Mouse (Mus musculus): ENCODE data around the gene Slc38a4. TPM values are rescaled to one million over a fixed set of nuclear protein-coding genes. Genes with fewer than 3 reads are reported as not detected.

Gene Slc38a4
- polyA plus RNA-seq (2015; fragmentation: Nextera tagmentation; extraction: Ambion mirVana), result 5.1 and 6.2 TPM in 2 replicates

DNA sequence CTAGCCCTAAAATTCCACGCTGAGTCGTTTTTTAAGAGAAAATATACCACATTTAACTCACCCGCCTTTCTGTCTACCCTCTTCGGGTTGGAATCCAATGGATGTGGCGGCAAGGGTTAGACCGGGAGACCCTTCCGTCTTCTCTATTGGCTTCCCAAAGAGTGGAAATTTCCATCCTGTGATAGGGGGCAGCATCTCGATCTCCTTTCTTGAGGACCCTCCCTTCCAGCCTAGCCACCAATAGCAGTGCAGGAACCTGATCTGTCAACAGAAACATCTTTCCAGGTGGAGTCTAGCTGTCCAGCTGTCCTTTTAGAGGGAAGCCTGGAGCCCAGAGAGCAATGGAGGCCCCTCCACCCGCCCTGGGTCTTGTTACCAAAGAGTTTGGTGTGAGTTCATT is at the start of gene Slc38a4:
Gene Slc38a4 (minus strand): TSS at position 163 of the 400 bp plus-strand sequence.
- H3K27ac ChIP-seq, result no peak within 1 kb of the TSS
- H3K4me1 ChIP-seq (replicated peaks), result peaks cover 11% of the 10 kb centered on the region
- H3K4me2 ChIP-seq, result peak within 1 kb of the TSS; percentile 55
- peak within 1 kb of the TSS; percentile 43; the same call in 1 of the 2 replicates for H3K9ac ChIP-seq
- WGBS, result 64% methylated on average over 9 of the region's 9 CpGs
- H3K9me3 ChIP-seq, result peaks cover 9% of the 10 kb centered on the region; the same call in 1 of the 2 replicates
- no peaks in the 10 kb centered on the region for H3K36me3 ChIP-seq
- ATAC-seq (ENCODE audit: low FRiP score), result no peak
- peaks cover 12% of the 10 kb centered on the region; the same call in 1 of the 2 replicates for H3K27me3 ChIP-seq
- H3K4me3 ChIP-seq, result peak within 1 kb of the TSS; percentile 35

DNA sequence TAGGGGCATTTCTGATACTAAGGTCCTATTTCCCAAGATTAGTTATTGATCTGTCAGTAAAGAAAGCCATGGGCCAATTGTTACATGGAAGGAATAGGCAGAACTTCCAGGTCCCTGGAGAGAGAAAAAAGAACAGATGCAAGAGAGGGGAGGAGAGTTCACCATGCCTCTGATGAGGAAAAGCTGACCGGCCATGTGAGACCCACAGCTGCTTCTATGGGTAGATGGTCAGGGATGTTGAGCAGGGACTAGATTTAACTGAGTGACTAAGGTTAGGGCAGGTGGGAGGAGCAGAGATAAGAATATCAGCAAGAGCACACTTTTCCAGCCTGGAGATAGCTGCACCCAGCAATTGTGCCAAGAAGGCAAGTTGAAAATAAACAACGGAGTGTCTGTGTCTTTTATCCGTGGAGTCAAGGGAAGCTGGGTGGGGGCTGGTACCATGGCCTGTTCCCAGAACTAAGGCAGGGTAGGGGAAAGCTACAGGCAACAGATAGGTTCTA is 49.2 kb upstream of the Slc38a4 start:
- Histone ChIP-seq H3K9me3 (no peaks in the 10 kb centered on the region), H3K4me3 (no peak overlapping the region), H3K36me3 (no peaks in the 10 kb centered on the region), H3K4me1 (replicated peaks) (no peaks in the 10 kb centered on the region), H3K27ac (no peak overlapping the region), H3K4me2 (no peak overlapping the region), H3K27me3 (no peaks in the 10 kb centered on the region), H3K9ac (no peak overlapping the region)
- WGBS, result 83% methylated on average over 3 of the region's 3 CpGs
- ATAC-seq (ENCODE audit: low FRiP score), result no peak

DNA sequence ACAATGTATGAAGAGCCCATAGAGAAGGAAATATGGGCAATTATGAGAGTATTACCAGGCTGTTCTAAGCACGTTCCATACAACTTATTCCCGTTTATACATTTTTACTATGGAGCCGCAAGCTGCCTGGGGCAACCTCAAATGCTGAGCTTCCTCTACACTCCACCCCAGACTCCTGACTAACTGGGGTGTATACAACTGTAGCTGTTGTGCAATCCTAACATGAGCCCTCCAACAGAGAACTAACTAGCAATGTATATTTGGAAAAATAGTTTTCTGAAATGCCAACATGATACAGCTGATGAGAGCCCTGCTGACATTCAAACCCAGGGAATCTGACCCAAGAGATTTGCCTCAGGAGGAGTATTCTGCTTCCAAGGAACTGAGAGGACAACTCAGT is 48.3 kb upstream of the Slc38a4 start:
- no peak overlapping the region for H3K27ac ChIP-seq
- WGBS, result 88% methylated on average over 3 of the region's 3 CpGs
- H3K9ac ChIP-seq, result no peak overlapping the region
- no peaks in the 10 kb centered on the region for H3K9me3 ChIP-seq
- no peaks in the 10 kb centered on the region for H3K27me3 ChIP-seq
- H3K4me1 ChIP-seq (replicated peaks), result no peaks in the 10 kb centered on the region
- no peaks in the 10 kb centered on the region for H3K36me3 ChIP-seq
- ATAC-seq (ENCODE audit: low FRiP score), result no peak
- H3K4me3 ChIP-seq, result no peak overlapping the region
- H3K4me2 ChIP-seq, result no peak overlapping the region

DNA sequence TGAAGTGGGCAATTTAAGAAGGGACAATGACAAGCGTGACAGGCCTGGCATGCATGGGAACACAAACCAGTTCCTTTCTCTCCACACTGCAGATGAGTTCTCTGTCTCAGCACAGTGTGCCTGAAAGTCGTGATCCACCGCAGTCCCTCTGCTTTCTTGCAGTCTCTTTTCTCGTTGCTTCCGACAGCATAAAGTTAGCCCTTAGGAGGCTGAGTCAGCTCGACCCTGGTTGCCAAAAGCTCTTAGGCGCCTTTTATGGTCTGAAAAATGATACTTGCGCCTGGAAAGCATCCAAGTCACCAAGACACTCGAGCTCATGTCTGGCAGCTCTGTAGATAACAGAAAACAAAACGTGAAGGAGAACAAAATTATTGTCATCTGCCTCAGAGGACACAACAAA is 47.1 kb upstream of the Slc38a4 start:
- no peak for ATAC-seq (ENCODE audit: low FRiP score)
- H3K4me2 ChIP-seq, result no peak overlapping the region
- no peak overlapping the region for H3K4me3 ChIP-seq
- no peak overlapping the region for H3K9ac ChIP-seq
- no peaks in the 10 kb centered on the region for H3K4me1 ChIP-seq (replicated peaks)
- 74% methylated on average over 10 of the region's 10 CpGs for WGBS
- no peaks in the 10 kb centered on the region for H3K27me3 ChIP-seq
- no peaks in the 10 kb centered on the region for H3K9me3 ChIP-seq
- H3K36me3 ChIP-seq, result no peaks in the 10 kb centered on the region
- no peak overlapping the region for H3K27ac ChIP-seq

DNA sequence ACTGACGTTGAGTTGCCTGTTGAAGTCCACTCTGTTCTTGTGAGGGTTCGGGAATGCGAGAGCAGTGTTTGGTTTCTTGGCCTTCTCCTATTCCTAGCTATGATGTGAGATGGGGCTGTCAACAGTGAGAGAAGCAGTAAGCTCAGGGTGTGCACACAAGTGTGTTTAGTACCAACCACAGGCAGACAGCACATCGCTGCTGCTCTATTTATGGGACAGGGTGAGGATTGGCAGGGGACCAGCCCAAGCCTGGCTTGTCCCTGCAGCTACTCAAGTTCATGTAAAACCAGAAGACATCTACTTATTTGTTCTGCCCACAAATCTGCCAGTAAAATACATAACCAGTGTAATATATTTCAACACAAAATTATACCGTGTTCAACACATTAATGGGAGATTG is 46.4 kb upstream of the Slc38a4 start:
- no peaks in the 10 kb centered on the region for H3K9me3 ChIP-seq
- 94% methylated on average over 5 of the region's 5 CpGs for WGBS
- ATAC-seq (ENCODE audit: low FRiP score), result no peak

DNA sequence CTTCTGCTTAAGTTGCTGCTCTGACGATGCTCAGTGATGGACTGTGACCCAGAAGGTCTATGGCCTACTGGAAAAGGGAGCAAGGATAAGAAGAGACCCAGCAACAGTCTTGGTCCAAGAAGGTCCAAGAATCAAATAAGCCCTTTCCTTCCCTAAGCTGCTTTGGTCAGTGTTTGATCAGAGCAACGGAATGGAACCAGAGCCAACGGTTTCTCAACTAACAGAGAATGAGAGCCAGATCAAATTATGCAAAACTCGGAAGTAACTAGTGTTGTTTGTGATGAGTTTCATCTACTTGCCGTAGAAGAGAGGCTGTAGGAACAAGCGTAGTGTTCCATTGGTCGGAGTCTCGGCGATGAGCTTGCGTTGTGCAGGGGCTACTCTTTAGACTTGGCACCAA is 43.3 kb upstream of the Slc38a4 start:
- Histone ChIP-seq H3K9ac (no peak overlapping the region), H3K27ac (no peak overlapping the region), H3K9me3 (no peaks in the 10 kb centered on the region; the same call in 1 of the 2 replicates), H3K4me1 (replicated peaks) (no peaks in the 10 kb centered on the region), H3K4me3 (no peak overlapping the region), H3K27me3 (no peaks in the 10 kb centered on the region), H3K4me2 (no peak overlapping the region), H3K36me3 (no peaks in the 10 kb centered on the region)
- 96% methylated on average over 10 of the region's 10 CpGs for WGBS
- no peak for ATAC-seq (ENCODE audit: low FRiP score)

More for the DNA sequence above, 46.4 kb upstream of the Slc38a4 start:
- Histone ChIP-seq H3K27ac (no peak overlapping the region), H3K4me2 (no peak overlapping the region), H3K4me1 (replicated peaks) (no peaks in the 10 kb centered on the region), H3K27me3 (no peaks in the 10 kb centered on the region), H3K9ac (no peak overlapping the region), H3K36me3 (no peaks in the 10 kb centered on the region), H3K4me3 (no peak overlapping the region)

DNA sequence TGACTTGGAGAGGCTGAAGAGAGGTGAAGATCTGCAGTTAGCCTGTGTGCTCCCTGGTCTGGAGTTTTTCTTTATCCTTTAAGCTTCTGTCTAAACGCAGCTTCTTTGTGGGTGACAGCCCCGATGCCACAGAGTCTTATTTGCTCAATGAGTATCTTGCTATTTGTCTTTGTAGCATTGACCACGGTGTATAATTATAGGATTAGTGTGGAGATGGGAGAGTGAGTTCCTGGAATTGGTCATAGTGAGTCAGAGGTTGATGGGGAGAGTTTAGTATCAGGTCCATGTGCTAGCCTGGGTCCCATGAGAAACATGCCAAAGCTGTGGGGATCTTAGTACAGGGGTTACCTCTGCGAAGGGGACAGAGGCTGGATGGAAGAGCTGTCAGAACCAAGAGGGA is 41.8 kb upstream of the Slc38a4 start:
- no peak overlapping the region for H3K27ac ChIP-seq
- H3K4me1 ChIP-seq (replicated peaks), result no peaks in the 10 kb centered on the region
- H3K4me2 ChIP-seq, result no peak overlapping the region
- no peaks in the 10 kb centered on the region for H3K27me3 ChIP-seq
- no peaks in the 10 kb centered on the region; the same call in 1 of the 2 replicates for H3K9me3 ChIP-seq
- no peaks in the 10 kb centered on the region for H3K36me3 ChIP-seq
- no peak overlapping the region for H3K4me3 ChIP-seq
- ATAC-seq (ENCODE audit: low FRiP score), result no peak
- no peak overlapping the region for H3K9ac ChIP-seq
- WGBS, result 88% methylated on average over 4 of the region's 4 CpGs

DNA sequence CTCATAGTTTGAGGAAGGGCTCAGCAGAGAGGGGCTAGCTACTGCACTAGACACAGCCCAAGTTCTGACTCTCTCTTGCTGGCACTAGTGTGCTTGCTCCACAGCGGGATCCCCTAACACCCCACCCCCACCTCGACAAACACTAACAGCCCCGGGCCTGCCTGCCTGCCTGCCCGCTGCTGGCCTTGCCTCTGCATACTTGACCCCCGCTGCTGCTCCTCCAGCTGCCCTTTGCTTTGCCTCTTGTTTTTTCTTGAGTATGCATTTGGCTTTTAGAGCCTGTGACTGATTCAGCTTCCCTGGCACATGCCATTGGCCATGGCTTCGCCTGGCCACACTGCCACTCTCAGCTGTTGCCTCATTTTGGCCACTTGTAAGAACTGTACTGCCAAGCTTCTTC is 33.8 kb upstream of the Slc38a4 start:
- Histone ChIP-seq H3K9ac (no peak overlapping the region), H3K36me3 (no peaks in the 10 kb centered on the region), H3K27me3 (no peaks in the 10 kb centered on the region), H3K4me3 (no peak overlapping the region), H3K4me1 (replicated peaks) (peaks cover 7% of the 10 kb centered on the region), H3K4me2 (no peak overlapping the region), H3K9me3 (no peaks in the 10 kb centered on the region; the same call in 1 of the 2 replicates), H3K27ac (no peak overlapping the region)
- no peak for ATAC-seq (ENCODE audit: low FRiP score)
- 9% methylated on average over 6 of the region's 6 CpGs for WGBS

DNA sequence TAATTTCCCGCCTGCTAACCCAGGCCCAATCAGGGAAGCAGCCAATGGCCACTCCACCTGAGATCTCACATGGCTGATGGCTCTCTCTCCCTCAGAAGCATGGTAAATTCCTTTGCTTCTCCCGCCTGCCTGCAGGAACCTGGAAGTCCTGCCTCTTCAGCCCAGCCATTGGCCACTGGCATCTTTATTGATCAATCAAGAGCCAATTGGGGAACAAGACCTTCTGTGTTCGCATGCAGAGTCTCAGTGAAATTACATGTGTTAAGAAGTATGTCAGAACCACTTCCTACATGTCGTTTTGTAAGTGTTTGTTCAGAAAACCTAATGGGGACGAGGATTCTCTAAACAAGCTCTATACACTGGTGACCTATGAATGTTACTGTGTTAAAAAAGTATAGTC is 30.1 kb upstream of the Slc38a4 start:
- no peaks in the 10 kb centered on the region for H3K27me3 ChIP-seq
- H3K27ac ChIP-seq, result no peak overlapping the region
- no peaks in the 10 kb centered on the region for H3K36me3 ChIP-seq
- H3K9ac ChIP-seq, result no peak overlapping the region
- no peak for ATAC-seq (ENCODE audit: low FRiP score)
- peaks cover 7% of the 10 kb centered on the region for H3K4me1 ChIP-seq (replicated peaks)
- 49% methylated on average over 5 of the region's 5 CpGs for WGBS
- H3K4me3 ChIP-seq, result no peak overlapping the region
- no peaks in the 10 kb centered on the region for H3K9me3 ChIP-seq
- H3K4me2 ChIP-seq, result peak overlapping the region; percentile 16; the same call in 1 of the 2 replicates

DNA sequence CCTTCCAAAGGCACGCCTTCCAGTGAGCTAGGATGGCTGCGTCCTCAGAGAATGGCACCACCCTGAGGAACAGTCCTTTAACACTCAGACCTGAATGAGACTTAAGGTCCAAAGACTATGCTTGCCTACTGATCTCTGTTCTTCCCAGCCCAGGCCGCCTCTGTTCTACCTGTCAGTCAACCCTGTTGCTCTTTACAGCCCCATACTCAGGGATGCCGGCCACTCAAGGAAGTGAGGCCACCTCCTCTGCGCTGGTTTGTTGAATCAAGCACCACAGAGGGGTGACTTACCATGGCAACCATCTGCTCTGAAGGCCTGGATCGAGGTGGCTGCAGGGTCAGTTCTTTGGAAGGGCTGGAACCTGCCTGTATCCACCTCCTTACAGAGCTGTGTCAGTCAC is 21.9 kb upstream of the Slc38a4 start:
- H3K4me3 ChIP-seq, result no peak overlapping the region
- no peak for ATAC-seq (ENCODE audit: low FRiP score)
- H3K4me2 ChIP-seq, result no peak overlapping the region
- 82% methylated on average over 6 of the region's 6 CpGs for WGBS
- no peak overlapping the region for H3K9ac ChIP-seq
- H3K36me3 ChIP-seq, result no peaks in the 10 kb centered on the region
- H3K9me3 ChIP-seq, result no peaks in the 10 kb centered on the region
- H3K4me1 ChIP-seq (replicated peaks), result no peaks in the 10 kb centered on the region
- no peaks in the 10 kb centered on the region for H3K27me3 ChIP-seq
- no peak overlapping the region for H3K27ac ChIP-seq

DNA sequence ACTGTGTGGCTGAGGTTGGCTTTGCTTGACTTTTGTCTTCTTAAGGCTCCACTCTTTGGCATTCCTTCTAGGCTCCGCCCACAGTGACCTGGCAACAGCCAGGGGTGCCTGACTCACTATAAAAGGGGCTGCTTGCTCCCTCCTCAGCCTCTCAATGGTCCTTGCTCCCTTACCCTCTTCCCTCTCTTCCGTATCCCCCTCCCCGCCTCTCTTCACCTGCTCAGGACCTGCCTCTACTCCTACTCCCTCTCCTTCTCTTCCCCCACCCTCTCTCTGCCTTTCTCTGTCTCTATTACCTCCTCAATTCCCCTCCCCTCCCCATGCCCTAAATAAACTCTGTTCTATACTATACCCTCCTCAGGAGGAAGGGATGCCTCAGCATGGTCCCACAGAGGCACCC is 20.3 kb upstream of the Slc38a4 start:
- no peak overlapping the region for H3K4me2 ChIP-seq
- H3K9ac ChIP-seq, result no peak overlapping the region
- no peaks in the 10 kb centered on the region for H3K9me3 ChIP-seq
- H3K27ac ChIP-seq, result no peak overlapping the region
- H3K4me1 ChIP-seq (replicated peaks), result no peaks in the 10 kb centered on the region
- no peak for ATAC-seq (ENCODE audit: low FRiP score)
- H3K27me3 ChIP-seq, result no peaks in the 10 kb centered on the region
- no peak overlapping the region for H3K4me3 ChIP-seq
- 78% methylated on average over 3 of the region's 3 CpGs for WGBS
- H3K36me3 ChIP-seq, result no peaks in the 10 kb centered on the region

DNA sequence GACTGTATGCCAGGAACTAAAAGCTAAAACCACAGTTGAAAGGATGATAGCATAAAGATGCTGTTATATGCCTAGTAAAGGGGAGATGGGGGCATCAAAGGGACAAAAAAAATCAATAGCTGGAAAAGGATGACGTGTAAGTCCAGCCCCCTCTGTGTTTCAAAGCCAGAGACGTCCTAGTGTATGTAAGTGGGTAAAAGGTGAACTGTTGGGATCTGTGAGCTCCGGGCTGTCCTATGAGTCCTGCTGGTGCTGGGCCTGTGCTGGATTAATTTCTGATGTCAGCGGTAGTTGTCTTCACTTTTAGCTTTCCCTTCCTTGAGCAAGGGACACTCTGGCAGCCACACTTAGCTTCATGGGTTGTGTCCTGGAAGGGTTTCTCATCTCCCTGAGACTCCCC is 19.5 kb upstream of the Slc38a4 start:
- Histone ChIP-seq H3K27me3 (no peaks in the 10 kb centered on the region), H3K4me3 (no peak overlapping the region), H3K27ac (no peak overlapping the region), H3K4me2 (no peak overlapping the region), H3K9ac (no peak overlapping the region), H3K36me3 (no peaks in the 10 kb centered on the region), H3K9me3 (no peaks in the 10 kb centered on the region), H3K4me1 (replicated peaks) (no peaks in the 10 kb centered on the region)
- 72% methylated on average over 4 of the region's 4 CpGs for WGBS
- no peak for ATAC-seq (ENCODE audit: low FRiP score)

All from hindbrain, embryonic 13.5 days (tissue).